Mouse (Mus musculus): ENCODE measurements around the gene Hsd3b7. TPM values are rescaled to one million over a fixed set of nuclear protein-coding genes. Genes with fewer than 3 reads are reported as not detected.

Gene Hsd3b7
- total RNA-seq, 2 experiments from 2014 or later = 15.9 to 16.1 TPM

DNA sequence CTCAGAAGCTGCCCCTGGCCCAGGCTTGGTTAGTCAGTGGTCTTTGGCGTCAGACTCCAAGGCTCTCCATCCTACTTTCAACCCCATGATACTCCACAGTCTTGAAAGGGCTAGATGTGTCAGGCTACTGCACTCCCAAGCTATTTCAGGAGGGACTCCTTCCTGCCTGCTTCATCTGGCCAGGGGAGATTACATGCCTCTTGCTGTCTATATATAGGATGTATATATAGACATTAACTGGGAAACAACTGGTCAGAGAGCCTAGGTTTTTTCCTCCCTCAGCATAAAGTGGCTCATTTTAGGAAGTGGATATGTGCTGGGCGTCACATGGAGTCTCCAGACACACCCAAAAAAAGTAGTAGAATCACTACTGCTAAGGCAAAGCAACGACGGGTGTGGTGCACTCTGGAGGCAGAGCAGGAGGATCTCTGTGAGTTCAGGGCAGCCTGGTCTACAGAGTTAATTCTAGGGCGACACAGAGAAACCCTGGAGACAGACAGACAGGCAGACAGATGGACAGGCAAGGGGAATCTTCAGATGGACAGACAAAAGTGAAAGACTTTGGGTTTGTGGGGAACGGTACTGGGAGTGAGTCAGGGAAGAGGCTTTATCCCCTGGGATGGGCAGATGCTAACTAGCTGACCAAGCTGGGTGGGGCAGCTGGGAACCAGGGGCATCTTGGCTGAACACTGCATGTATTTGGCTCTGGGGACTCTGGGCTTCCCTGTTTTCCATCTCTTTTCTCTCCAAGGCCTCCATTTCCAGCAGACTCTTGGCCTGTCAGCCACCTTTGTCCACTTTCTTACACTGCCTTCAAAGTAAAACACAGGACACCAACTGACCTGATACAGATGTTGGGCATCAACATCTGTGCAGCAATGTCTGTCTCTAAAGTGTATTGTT lies 49.8 kb downstream of the Hsd3b7 start:
- peak in 1 of 2 experiments; percentile 10 for DNase-seq
- intact Hi-C loops (cut with DNase I) = no loop called here

- intact Hi-C loops (cut with DNase I) = no loop called here
- DNase-seq = no peak
These were observed 50.5 kb downstream of the Hsd3b7 start for GRCm38 (mm10) chr7:127850906-127851305.

Other genes with a start within 250 kb of the Hsd3b7 start
- not detected for gene Tmem265, start 239.2 kb upstream of the Hsd3b7 start, total RNA-seq (2021)
- gene Phkg2, start 227.3 kb upstream of the Hsd3b7 start, total RNA-seq (2021) = 10 to 100 TPM; 21.0 to 21.1 TPM
- gene Ccdc189, start 212.0 kb upstream of the Hsd3b7 start, total RNA-seq (2021) = 1 to 10 TPM; 7.3 to 8.7 TPM
- 10 to 100 TPM; 54.3 to 57.0 TPM for gene Rnf40, start 211.8 kb upstream of the Hsd3b7 start, total RNA-seq (2021)
- gene Zfp629, start 184.8 kb upstream of the Hsd3b7 start, total RNA-seq (2021) = 10 to 100 TPM; 32.4 to 35.1 TPM
- 10 to 100 TPM; 60.5 to 62.9 TPM for gene Bcl7c, start 91.7 kb upstream of the Hsd3b7 start, total RNA-seq (2021)
- 1 to 10 TPM; 4.6 to 7.5 TPM for gene Ctf1, start 87.9 kb upstream of the Hsd3b7 start, total RNA-seq (2021)
- gene Ctf2, start 68.4 kb upstream of the Hsd3b7 start, total RNA-seq (2021) = not detected
- gene Fbxl19, start 56.1 kb upstream of the Hsd3b7 start, total RNA-seq (2021) = 1 to 10 TPM; 5.6 to 6.2 TPM
- gene Orai3, start 30.8 kb upstream of the Hsd3b7 start, total RNA-seq (2021) = 10 to 100 TPM; 18.0 to 20.9 TPM
- gene Setd1a, start 23.9 kb upstream of the Hsd3b7 start, total RNA-seq (2021) = 10 to 100 TPM; 26.1 to 29.9 TPM
- gene Gm49388, start 15.0 kb upstream of the Hsd3b7 start, total RNA-seq (2021) = 1 to 10 TPM; 2.7 to 3.1 TPM
- gene Stx4a, start 23.7 kb downstream of the Hsd3b7 start, total RNA-seq (2021) = 10 to 100 TPM; 69.2 to 72.5 TPM
- 1 to 10 TPM in 1 of 2 experiments, under 1 TPM in 1; 0.89 to 1.7 TPM for gene Stx1b, start 23.9 kb downstream of the Hsd3b7 start, total RNA-seq (2021)
- gene Zfp646, start 75.6 kb downstream of the Hsd3b7 start, total RNA-seq (2021) = 10 to 100 TPM; 23.3 to 23.9 TPM
- gene Zfp668, start 76.2 kb downstream of the Hsd3b7 start, total RNA-seq (2021) = 1 to 10 TPM; 5.8 to 8.0 TPM
- 1 to 10 TPM in 1 of 2 experiments, under 1 TPM in 1; 0.60 to 1.1 TPM for gene Prss53, start 90.4 kb downstream of the Hsd3b7 start, total RNA-seq (2021)
- gene Gm21974, start 94.8 kb downstream of the Hsd3b7 start, total RNA-seq (2021) = not detected
- 10 to 100 TPM; 33.8 to 34.3 TPM for gene Vkorc1, start 95.0 kb downstream of the Hsd3b7 start, total RNA-seq (2021)
- 10 to 100 TPM; 96.6 to 98.5 TPM for gene Bckdk, start 103.5 kb downstream of the Hsd3b7 start, total RNA-seq (2021)
- gene Kat8, start 111.9 kb downstream of the Hsd3b7 start, total RNA-seq (2021) = 10 to 100 TPM; 12.7 to 14.6 TPM
- not detected for gene Prss8, start 129.5 kb downstream of the Hsd3b7 start, total RNA-seq (2021)
- 1 to 10 TPM; 5.0 to 6.6 TPM for gene Prss36, start 146.1 kb downstream of the Hsd3b7 start, total RNA-seq (2021)
- gene Fus, start 166.9 kb downstream of the Hsd3b7 start, total RNA-seq (2021) = 100 to 1,000 TPM; 297 to 307 TPM
- gene Pycard, start 193.3 kb downstream of the Hsd3b7 start, total RNA-seq (2021) = 10 to 100 TPM; 14.2 to 21.0 TPM
- gene Trim72, start 203.3 kb downstream of the Hsd3b7 start, total RNA-seq (2021) = 100 to 1,000 TPM; 144 to 159 TPM